Mouse (Mus musculus) right cerebral cortex, postnatal 36 days (tissue): ENCODE data around the gene Poc1a.

ENCODE experiments used
- DNase-seq, 2 experiments: peaks; one replicate each; pipeline ENCODE4 v3.0.0; 2022; ENCODE audit warnings: low spot score in 2 of 2, mixed read lengths in 1 of 2

Gene Poc1a

GRCm38 (mm10) chr9:106338462-106339172, 57.8 kb downstream of the Poc1a start:
- no peak for DNase-seq

GRCm38 (mm10) chr9:106339173-106339558, 58.3 kb downstream of the Poc1a start:
- DNase-seq = no peak

- DNase-seq = no peak
Measured at GRCm38 (mm10) chr9:106339730-106340129, 58.9 kb downstream of the Poc1a start.

GRCm38 (mm10) chr9:106340501-106341312, 59.8 kb downstream of the Poc1a start:
- DNase-seq = no peak

- no peak for DNase-seq
Measured at GRCm38 (mm10) chr9:106341313-106341686, 60.4 kb downstream of the Poc1a start.

- DNase-seq = no peak
Measured at GRCm38 (mm10) chr9:106342573-106342972, 61.7 kb downstream of the Poc1a start.

GRCm38 (mm10) chr9:106345167-106345566, 64.3 kb downstream of the Poc1a start:
- no peak for DNase-seq

GRCm38 (mm10) chr9:106345630-106346029, 64.8 kb downstream of the Poc1a start:
- no peak for DNase-seq

GRCm38 (mm10) chr9:106348281-106348680, 67.4 kb downstream of the Poc1a start:
- DNase-seq = no peak

- DNase-seq = no peak
Measured at GRCm38 (mm10) chr9:106349075-106349474, 68.2 kb downstream of the Poc1a start.

- no peak for DNase-seq
Measured at GRCm38 (mm10) chr9:106351178-106351577, 70.3 kb downstream of the Poc1a start.

GRCm38 (mm10) chr9:106353779-106354178, 72.9 kb downstream of the Poc1a start:
- DNase-seq = no peak

GRCm38 (mm10) chr9:106354810-106355209, 73.9 kb downstream of the Poc1a start:
- DNase-seq = no peak

GRCm38 (mm10) chr9:106355217-106355974, 74.5 kb downstream of the Poc1a start:
- DNase-seq = no peak

GRCm38 (mm10) chr9:106355975-106356286, 75.1 kb downstream of the Poc1a start:
- no peak for DNase-seq

GRCm38 (mm10) chr9:106356323-106356844, 75.5 kb downstream of the Poc1a start:
- DNase-seq = no peak

GRCm38 (mm10) chr9:106357167-106357566, 76.3 kb downstream of the Poc1a start:
- no peak for DNase-seq

- DNase-seq = no peak
Measured at GRCm38 (mm10) chr9:106359297-106359696, 78.4 kb downstream of the Poc1a start.

GRCm38 (mm10) chr9:106361140-106361539, 80.3 kb downstream of the Poc1a start:
- no peak for DNase-seq

GRCm38 (mm10) chr9:106365333-106365732, 84.5 kb downstream of the Poc1a start:
- DNase-seq = no peak

GRCm38 (mm10) chr9:106366188-106366587, 85.3 kb downstream of the Poc1a start:
- DNase-seq = no peak

- no peak for DNase-seq
Measured at GRCm38 (mm10) chr9:106367001-106367400, 86.1 kb downstream of the Poc1a start.
